Mouse (Mus musculus) thymus, adult 2 months (tissue): ENCODE data around the gene Tiam2. TPM values are rescaled to one million over a fixed set of nuclear protein-coding genes. Genes with fewer than 3 reads are reported as not detected.

Source experiments
- DNase-seq: peaks from one replicate; pipeline ENCODE4 v3.0.0; 2021
- H3K27ac ChIP-seq: fragments of 200-500 bp; 2 replicates; pipeline ENCODE4 v1.5.1; 2012; ENCODE audit warnings: low read length, control low read depth; ENCODE audit not compliant: control insufficient read depth, insufficient read depth
- H3K27me3 ChIP-seq: fragments of 200-500 bp; 2 replicates; pipeline ENCODE4 v1.6.1; 2012; ENCODE audit warnings: mild to moderate bottlenecking, low read length, moderate library complexity, mixed read lengths; ENCODE audit not compliant: control insufficient read depth, insufficient read depth
- H3K36me3 ChIP-seq: fragments of 200-500 bp; 2 replicates; pipeline ENCODE4 v1.6.1; 2012; ENCODE audit warnings: mild to moderate bottlenecking, low read length, moderate library complexity; ENCODE audit not compliant: control insufficient read depth, insufficient read depth
- H3K4me1 ChIP-seq: fragments of 200-500 bp; replicated peaks from 2 replicates; pipeline ENCODE4 v1.6.1; 2012; ENCODE audit warnings: low read length; ENCODE audit not compliant: control insufficient read depth, insufficient read depth
- H3K4me3 ChIP-seq: fragments of 200-500 bp; 2 replicates; pipeline ENCODE4 v1.5.1; 2012; ENCODE audit warnings: mild to moderate bottlenecking, low read length, control low read depth, moderate library complexity; ENCODE audit not compliant: control insufficient read depth, insufficient read depth
- CTCF ChIP-seq: fragments of 200-500 bp; IDR thresholded peaks from 2 replicates; pipeline ENCODE4 v1.5.1; 2012; ENCODE audit warnings: mild to moderate bottlenecking, control low read depth, low read length, moderate library complexity, borderline replicate concordance; ENCODE audit not compliant: control insufficient read depth, poor library complexity, insufficient read depth; ENCODE audit errors: extremely low read depth
- POLR2A ChIP-seq: fragments of 200-500 bp; IDR thresholded peaks from 2 replicates; pipeline ENCODE4 v1.6.1; 2012; ENCODE audit warnings: mild to moderate bottlenecking, low read length, control low read depth, moderate library complexity; ENCODE audit not compliant: control insufficient read depth, poor library complexity, insufficient read depth; ENCODE audit errors: extremely low read depth
- WGBS: fragments of 180-500 bp; shearing (Covaris S2); methylation state at CpG from one replicate; pipeline ENCODE4 v1.1.7; 2018; 5-methylcytosine and 5-hydroxymethylcytosine counted together
- polyA plus RNA-seq: library from polyadenylated mRNA; depleted of rRNA; stranded (reverse); fragments of >200 nt; gene quantifications from 2 replicates; pipeline ENCODE4 v1.2.3, GENCODE M21; 2012

Tiam2 gene
- polyA plus RNA-seq, 1 experiment: 0.36 TPM

DNA sequence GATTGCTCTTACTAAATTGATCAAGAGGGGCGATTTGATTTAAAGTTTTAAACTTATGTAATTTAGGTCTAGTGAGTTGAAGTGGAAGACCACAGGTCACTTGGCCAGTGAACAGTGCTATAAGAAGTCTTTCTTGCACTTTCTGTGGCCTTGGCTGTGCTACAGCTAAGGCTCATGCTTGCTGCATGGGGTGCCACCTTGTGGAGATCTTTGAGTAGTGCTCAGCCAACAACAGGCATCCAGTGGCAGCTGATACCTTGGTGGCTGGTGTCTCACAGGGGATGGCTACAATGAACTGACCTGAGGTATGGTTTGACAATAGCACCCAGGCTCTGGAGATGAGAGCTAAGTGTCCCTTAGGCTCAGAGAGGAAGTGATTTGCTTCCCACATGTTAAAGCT, 183.5 kb downstream of the Tiam2 start:
- Histone ChIP-seq H3K27me3 (no peaks in the 10 kb centered on the region), H3K4me3 (no peak overlapping the region), H3K4me1 (no peaks in the 10 kb centered on the region), H3K36me3 (no peaks in the 10 kb centered on the region), H3K27ac (no peak overlapping the region)
- WGBS: 41% methylated on average over 1 of the region's 1 CpGs
- TF ChIP-seq POLR2A (no peak), CTCF (peak; percentile 58; the same call in 1 of the 2 replicates)
- peak; percentile 46 for DNase-seq

DNA sequence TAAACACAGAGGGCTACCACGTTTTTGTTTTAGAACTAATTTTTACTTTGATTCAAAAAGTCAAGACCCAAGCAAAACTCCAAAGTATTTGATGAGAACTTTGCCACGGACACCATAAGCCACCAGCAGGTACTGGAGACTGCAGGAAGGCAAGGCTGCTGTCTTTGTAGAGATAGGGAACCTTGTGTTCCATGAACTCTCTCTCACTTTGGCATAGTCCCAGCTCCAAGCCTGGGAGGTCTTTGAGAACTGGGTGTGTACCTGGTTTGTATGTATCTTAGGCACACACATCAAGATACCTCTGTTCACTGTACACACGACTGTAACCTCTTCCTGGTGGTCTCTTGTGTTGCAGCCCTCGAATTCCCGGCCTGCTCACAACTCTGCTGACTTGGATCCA, 187.9 kb downstream of the Tiam2 start:
- WGBS: 93% methylated on average over 5 of the region's 5 CpGs
- DNase-seq: no peak
- no peak overlapping the region for H3K4me3 ChIP-seq
- H3K27ac ChIP-seq: no peak overlapping the region
- no peaks in the 10 kb centered on the region for H3K27me3 ChIP-seq
- TF ChIP-seq CTCF (no peak), POLR2A (no peak)
- no peaks in the 10 kb centered on the region for H3K36me3 ChIP-seq
- no peaks in the 10 kb centered on the region for H3K4me1 ChIP-seq

GRCm38 (mm10) chr17:3515851-3516250, 189.5 kb downstream of the Tiam2 start:
- WGBS: 95% methylated on average over 8 of the region's 8 CpGs
- Histone ChIP-seq H3K27me3 (no peaks in the 10 kb centered on the region), H3K4me1 (no peaks in the 10 kb centered on the region), H3K36me3 (no peaks in the 10 kb centered on the region), H3K27ac (no peak overlapping the region), H3K4me3 (no peak overlapping the region)
- no peak for DNase-seq
- TF ChIP-seq CTCF (no peak), POLR2A (no peak)

GRCm38 (mm10) chr17:3516406-3516805, 190.0 kb downstream of the Tiam2 start:
- 77% methylated on average over 9 of the region's 9 CpGs for WGBS
- no peak overlapping the region for H3K4me3 ChIP-seq
- H3K27ac ChIP-seq: no peak overlapping the region
- no peaks in the 10 kb centered on the region for H3K4me1 ChIP-seq
- TF ChIP-seq POLR2A (no peak), CTCF (no peak)
- no peaks in the 10 kb centered on the region for H3K36me3 ChIP-seq
- no peaks in the 10 kb centered on the region for H3K27me3 ChIP-seq
- no peak for DNase-seq

- Histone ChIP-seq H3K4me1 (no peaks in the 10 kb centered on the region), H3K27me3 (no peaks in the 10 kb centered on the region), H3K27ac (no peak overlapping the region), H3K36me3 (no peaks in the 10 kb centered on the region), H3K4me3 (no peak overlapping the region)
- TF ChIP-seq CTCF (no peak), POLR2A (no peak)
- 97% methylated on average over 5 of the region's 5 CpGs for WGBS
- DNase-seq: no peak
Observed at GRCm38 (mm10) chr17:3520344-3520743, 194.0 kb downstream of the Tiam2 start.

GRCm38 (mm10) chr17:3527841-3528471, 201.6 kb downstream of the Tiam2 start:
- no peak overlapping the region for H3K27ac ChIP-seq
- WGBS: 97% methylated on average over 6 of the region's 6 CpGs
- H3K4me3 ChIP-seq: no peak overlapping the region
- no peak for TF ChIP-seq POLR2A
- H3K27me3 ChIP-seq: no peaks in the 10 kb centered on the region
- H3K4me1 ChIP-seq: no peaks in the 10 kb centered on the region
- no peaks in the 10 kb centered on the region for H3K36me3 ChIP-seq
- no peak for DNase-seq

DNA sequence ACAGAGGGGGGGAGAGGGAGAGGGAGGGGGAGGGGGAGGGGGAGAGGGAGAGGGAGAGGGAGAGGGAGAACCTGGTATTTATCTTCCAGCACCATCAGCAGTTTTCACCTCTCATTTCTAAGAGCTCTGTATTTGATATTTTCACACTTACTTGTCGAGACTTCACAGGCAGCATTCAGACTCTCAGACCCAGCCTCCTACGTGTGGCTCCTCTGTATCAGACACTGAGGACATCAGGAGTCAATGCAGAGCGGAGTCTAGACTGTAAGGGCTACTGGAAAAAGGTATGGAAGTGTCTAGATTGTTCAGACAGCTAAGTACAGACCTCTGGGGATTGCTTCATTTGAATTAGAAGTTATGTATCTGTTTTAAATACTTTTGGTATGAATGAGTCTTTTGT, 203.2 kb downstream of the Tiam2 start:
- WGBS: 85% methylated on average over 3 of the region's 3 CpGs
- TF ChIP-seq CTCF: no peak
- no peak for TF ChIP-seq POLR2A
- H3K36me3 ChIP-seq: no peaks in the 10 kb centered on the region

More for the DNA sequence above, 203.2 kb downstream of the Tiam2 start:
- Histone ChIP-seq H3K27me3 (no peaks in the 10 kb centered on the region), H3K4me3 (no peak overlapping the region), H3K27ac (no peak overlapping the region), H3K4me1 (no peaks in the 10 kb centered on the region)
- DNase-seq: no peak
